Mouse (Mus musculus) stomach, postnatal 0 days (tissue): ENCODE measurements at regions not wholly inside any gene's neighbourhood (a gene's known extent, or its start where the extent isn't known, plus 50 kb on each side); places are given as distances from the start of the nearest gene placed in this dataset.

Source experiments
- ATAC-seq: fragments of 200-750 bp; cut with Nextera tagmentation; 2 replicates; pipeline ENCODE4 v1.8.0; 2017; ENCODE audit not compliant: low FRiP score, low TSS enrichment
- DNase-seq: peaks from one replicate; pipeline ENCODE4 v3.0.0-alpha.2; 2016; ENCODE audit warnings: low spot score
- H3K27ac ChIP-seq: fragments of 300-500 bp; sonication (generic); replicated peaks from 2 replicates; pipeline ENCODE4 v1.5.1; 2014; ENCODE audit warnings: mild to moderate bottlenecking, control low read depth
- H3K27me3 ChIP-seq: fragments of 300-500 bp; sonication (generic); 2 replicates; pipeline ENCODE4 v1.6.1; 2014; ENCODE audit warnings: low read length; ENCODE audit not compliant: control insufficient read depth, insufficient read depth
- H3K36me3 ChIP-seq: fragments of 300-500 bp; sonication (generic); 2 replicates; pipeline ENCODE4 v1.6.1; 2014; ENCODE audit warnings: low read length, mixed read lengths; ENCODE audit not compliant: control insufficient read depth, insufficient read depth
- H3K4me1 ChIP-seq: fragments of 300-500 bp; sonication (generic); replicated peaks from 2 replicates; pipeline ENCODE4 v1.6.1; 2014; ENCODE audit warnings: antibody characterized with exemption; ENCODE audit not compliant: control insufficient read depth, insufficient read depth
- H3K4me2 ChIP-seq: fragments of 300-500 bp; sonication (generic); replicated peaks from 2 replicates; pipeline ENCODE4 v1.6.1; 2014; ENCODE audit warnings: low read depth, mild to moderate bottlenecking, control low read depth, moderate library complexity
- H3K4me3 ChIP-seq: fragments of 300-500 bp; sonication (generic); 2 replicates; pipeline ENCODE4 v1.5.1; 2014; ENCODE audit warnings: low read depth, low read length, control low read depth
- H3K9ac ChIP-seq: fragments of 300-500 bp; sonication (generic); 2 replicates; pipeline ENCODE4 v1.6.1; 2014; ENCODE audit warnings: mild to moderate bottlenecking, low read length, control low read depth, mixed read lengths
- H3K9me3 ChIP-seq: fragments of 300-500 bp; sonication (generic); 2 replicates; pipeline ENCODE4 v1.6.1; 2016; ENCODE audit warnings: low read length; ENCODE audit not compliant: control insufficient read depth
- CTCF ChIP-seq: IDR thresholded peaks from 2 replicates; pipeline ENCODE4 v1.5.1; 2016; ENCODE audit warnings: antibody characterized with exemption, low read depth, mild to moderate bottlenecking, moderate library complexity
- EP300 ChIP-seq: optimal IDR thresholded peaks from 2 replicates; pipeline ENCODE3; 2016; ENCODE audit warnings: antibody characterized with exemption
- WGBS: fragments of 180-500 bp; shearing (Covaris S2); extraction: QIAGEN DNeasy Blood & Tissue Kit; methylation state at CpG from one replicate; pipeline ENCODE4 v1.1.7; 2014; 5-methylcytosine and 5-hydroxymethylcytosine counted together

DNA sequence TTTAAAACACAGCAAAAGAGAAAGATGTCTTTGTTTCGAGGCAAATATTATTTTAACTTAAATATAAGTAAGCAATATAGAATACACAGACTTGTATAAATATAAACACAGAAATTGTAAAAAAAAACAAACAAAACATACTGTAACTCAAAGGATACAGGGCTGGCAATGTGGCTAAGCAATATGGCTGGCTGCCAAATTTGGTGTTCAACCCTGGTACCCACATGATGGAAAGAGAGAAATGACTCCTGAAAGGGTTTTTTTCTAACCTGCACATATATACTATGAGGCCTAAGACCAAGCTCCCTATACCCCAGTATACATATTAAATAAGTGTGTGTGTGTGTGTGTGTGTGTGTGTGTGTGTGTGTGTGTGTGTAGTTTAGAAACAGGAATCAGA is 79.9 kb downstream of the 1700080O16Rik start:
- TF ChIP-seq EP300 (no peak), CTCF (no peak)
- DNase-seq: no peak
- WGBS: 69% methylated on average over 1 of the region's 1 CpGs

DNA sequence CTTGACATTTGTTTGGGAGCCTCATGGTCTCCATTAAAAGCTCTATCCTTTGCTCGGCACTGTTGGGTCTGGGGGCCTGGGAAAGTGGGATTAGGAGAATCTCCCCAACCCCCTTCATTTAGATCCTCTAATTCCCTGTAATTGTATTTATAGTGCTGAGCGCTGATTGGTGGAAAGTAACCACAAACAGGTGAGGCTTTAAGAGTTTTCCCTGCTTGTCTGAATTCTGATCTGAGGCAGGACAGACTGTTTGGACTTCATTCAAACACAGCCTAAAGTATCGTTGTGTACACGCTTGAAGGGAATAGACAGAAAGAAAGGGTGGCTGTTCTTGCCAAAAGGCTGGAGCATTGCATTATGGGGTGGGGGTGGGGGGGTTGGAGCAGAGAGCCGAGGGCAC is 85.1 kb upstream of the Usp26 start:
- TF ChIP-seq CTCF: no peak
- no peak for TF ChIP-seq EP300

More for the DNA sequence above, 79.9 kb downstream of the 1700080O16Rik start:
- Histone ChIP-seq H3K9me3 (no peaks in the 10 kb centered on the region), H3K4me1 (no peaks in the 10 kb centered on the region), H3K9ac (no peak overlapping the region), H3K4me2 (no peak overlapping the region), H3K36me3 (no peaks in the 10 kb centered on the region), H3K27me3 (no peaks in the 10 kb centered on the region), H3K4me3 (no peak overlapping the region), H3K27ac (no peak overlapping the region)
- ATAC-seq: no peak

More for the DNA sequence above, 85.1 kb upstream of the Usp26 start:
- Histone ChIP-seq H3K4me1 (no peaks in the 10 kb centered on the region), H3K4me3 (no peak overlapping the region), H3K27ac (no peak overlapping the region), H3K9me3 (no peaks in the 10 kb centered on the region), H3K36me3 (no peaks in the 10 kb centered on the region), H3K4me2 (no peak overlapping the region), H3K9ac (no peak overlapping the region), H3K27me3 (no peaks in the 10 kb centered on the region)
- ATAC-seq (no peak), DNase-seq (no peak)
- WGBS: 66% methylated on average over 5 of the region's 5 CpGs
